Mouse (Mus musculus): ENCODE measurements around the gene Gk5. TPM values are rescaled to one million over a fixed set of nuclear protein-coding genes. Genes with fewer than 3 reads are reported as not detected.

Gene Gk5
- total and polyA plus RNA-seq, 3 experiments = 2.0 to 2.4 (median 2.2) TPM

GRCm38 (mm10) chr9:96140931-96141330 is 21.8 kb downstream of the Gk5 start:
- in situ Hi-C loops (cut with MboI; ENCODE audit: low pct_ligation_motif_present, low pct_unique_long_range_greater_than_20kb, low sequenced_read_pairs) (no loop called here), dilution Hi-C loops (cut with MboI; ENCODE audit: extremely low pct_ligation_motif_present, extremely low pct_unique_long_range_greater_than_20kb, low sequenced_read_pairs) (no loop called here)
- no peak overlapping the region for H3K4me2 ChIP-seq (ENCODE audit: insufficient read depth, low read depth, poor library complexity, severe bottlenecking)
- no peaks in the 10 kb centered on the region for H3K36me3 ChIP-seq (replicated peaks in 1 of 2; ENCODE audit: control insufficient read depth in 1 of 2, insufficient read depth in 1 of 2, low read length in 1 of 2)
- H3K4me3 ChIP-seq (replicated peaks in 1 of 3; ENCODE audit: low read depth in 2 of 3, low read length in 2 of 3, poor library complexity in 1 of 3) = no peak overlapping the region
- no peaks in the 10 kb centered on the region for H3K79me2 ChIP-seq (replicated peaks; ENCODE audit: control insufficient read depth, extremely low read depth, insufficient read depth, poor library complexity, severe bottlenecking)
- no peak for TF ChIP-seq USF1 (IDR thresholded peaks at IDR 0.05; ENCODE audit: low read depth, low read length)
- H3K27ac ChIP-seq (ENCODE audit: insufficient read depth, low read depth) = no peak overlapping the region
- DNase-seq (ENCODE audit: extremely low read depth) = no peak
- H3K27me3 ChIP-seq (replicated peaks) = no peaks in the 10 kb centered on the region
- H3K9me3 ChIP-seq (replicated peaks; ENCODE audit: low read length) = no peaks in the 10 kb centered on the region
- no peak overlapping the region for H3K9ac ChIP-seq (ENCODE audit: insufficient read depth, low read depth)
- H3K4me1 ChIP-seq (ENCODE audit: control insufficient read depth in 1 of 2, insufficient read depth in 2 of 2) = peaks cover 0 to 4% of the 10 kb centered on the region in 2 experiments; a peak in 1 of 4 replicates

DNA sequence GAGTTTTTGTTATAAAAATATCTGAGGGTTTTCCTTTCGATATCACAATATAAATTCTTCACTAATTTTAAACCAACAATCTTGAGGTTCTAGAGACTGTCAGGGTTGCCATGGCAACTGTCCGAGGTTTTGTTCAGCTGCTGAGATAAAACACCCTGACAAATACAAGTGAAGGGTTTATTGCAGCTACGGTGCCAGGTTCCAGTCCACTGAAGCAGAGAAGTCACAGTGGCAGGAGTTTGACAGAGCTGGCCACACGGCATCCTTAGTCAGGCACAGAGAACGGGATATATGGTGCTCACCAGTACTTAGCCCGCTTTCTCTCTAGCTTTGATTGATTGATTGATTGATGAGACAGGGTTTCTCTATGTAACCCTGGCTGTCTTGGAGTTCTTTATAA is 23.3 kb downstream of the Gk5 start:
- Histone ChIP-seq H3K4me2 (ENCODE audit: insufficient read depth, low read depth, poor library complexity, severe bottlenecking) (no peak overlapping the region), H3K9me3 (replicated peaks; ENCODE audit: low read length) (no peaks in the 10 kb centered on the region), H3K27ac (ENCODE audit: insufficient read depth, low read depth) (no peak overlapping the region), H3K4me1 (ENCODE audit: control insufficient read depth in 1 of 2, insufficient read depth in 2 of 2) (peaks cover 0 to 4% of the 10 kb centered on the region in 2 experiments; a peak in 1 of 4 replicates), H3K9ac (ENCODE audit: insufficient read depth, low read depth) (no peak overlapping the region), H3K36me3 (replicated peaks in 1 of 2; ENCODE audit: control insufficient read depth in 1 of 2, insufficient read depth in 1 of 2, low read length in 1 of 2) (peaks cover 0 to 2% of the 10 kb centered on the region in 2 experiments), H3K27me3 (replicated peaks) (no peaks in the 10 kb centered on the region), H3K79me2 (replicated peaks; ENCODE audit: control insufficient read depth, extremely low read depth, insufficient read depth, poor library complexity, severe bottlenecking) (no peaks in the 10 kb centered on the region), H3K4me3 (replicated peaks in 1 of 3; ENCODE audit: low read depth in 2 of 3, low read length in 2 of 3, poor library complexity in 1 of 3) (no peak overlapping the region)
- no peak for TF ChIP-seq KAT2A (IDR thresholded peaks at IDR 0.05; ENCODE audit: insufficient replicate concordance, low read length)
- no peak for TF ChIP-seq MAFK (IDR thresholded peaks at IDR 0.05; ENCODE audit: insufficient replicate concordance, low read length)
- TF ChIP-seq SIN3A (IDR thresholded peaks at IDR 0.05; ENCODE audit: low read length) = no peak
- in situ Hi-C loops (cut with MboI; ENCODE audit: low pct_ligation_motif_present, low pct_unique_long_range_greater_than_20kb, low sequenced_read_pairs) (no loop called here), dilution Hi-C loops (cut with MboI; ENCODE audit: extremely low pct_ligation_motif_present, extremely low pct_unique_long_range_greater_than_20kb, low sequenced_read_pairs) (no loop called here)
- no peak for DNase-seq (ENCODE audit: extremely low read depth)

DNA sequence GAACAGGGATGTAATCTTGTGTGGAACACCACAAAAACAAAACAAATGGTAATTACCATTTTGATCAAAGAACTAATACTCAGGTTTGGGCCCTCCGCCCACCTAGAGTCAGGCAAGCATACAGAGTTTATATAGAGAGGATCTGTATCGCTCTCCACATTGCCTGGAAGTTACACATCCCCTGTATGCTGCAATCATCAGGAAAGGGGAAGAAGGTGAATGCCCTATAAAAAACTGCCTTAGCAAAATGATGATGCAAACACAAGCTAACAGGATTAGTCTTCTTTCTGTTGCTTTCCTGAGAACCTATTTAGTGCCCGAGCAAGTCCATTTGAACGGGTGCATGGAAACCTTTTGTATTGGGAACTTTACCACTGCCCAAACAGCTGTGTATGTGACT is 24.5 kb downstream of the Gk5 start:
- Histone ChIP-seq H3K79me2 (replicated peaks; ENCODE audit: control insufficient read depth, extremely low read depth, insufficient read depth, poor library complexity, severe bottlenecking) (no peaks in the 10 kb centered on the region), H3K36me3 (replicated peaks in 1 of 2; ENCODE audit: control insufficient read depth in 1 of 2, insufficient read depth in 1 of 2, low read length in 1 of 2) (peaks cover 0 to 2% of the 10 kb centered on the region in 2 experiments), H3K4me2 (ENCODE audit: insufficient read depth, low read depth, poor library complexity, severe bottlenecking) (no peak overlapping the region), H3K9ac (ENCODE audit: insufficient read depth, low read depth) (no peak overlapping the region), H3K4me3 (replicated peaks in 1 of 3; ENCODE audit: low read depth in 2 of 3, low read length in 2 of 3, poor library complexity in 1 of 3) (no peak overlapping the region), H3K4me1 (ENCODE audit: control insufficient read depth in 1 of 2, insufficient read depth in 2 of 2) (peaks cover 0 to 4% of the 10 kb centered on the region in 2 experiments; a peak in 1 of 4 replicates), H3K27ac (ENCODE audit: insufficient read depth, low read depth) (no peak overlapping the region), H3K27me3 (replicated peaks) (no peaks in the 10 kb centered on the region), H3K9me3 (replicated peaks; ENCODE audit: low read length) (no peaks in the 10 kb centered on the region)
- no peak for TF ChIP-seq CTCF (conservative IDR thresholded peaks at IDR 0.05 in 1 of 2, IDR thresholded peaks at IDR 0.05 in 1 of 2; ENCODE audit: low read depth in 2 of 2, low read length in 2 of 2)
- TF ChIP-seq UBTF (IDR thresholded peaks at IDR 0.05; ENCODE audit: low read depth, low read length) = no peak
- no peak for TF ChIP-seq RAD21 (IDR thresholded peaks at IDR 0.05; ENCODE audit: low read depth, low read length)
- TF ChIP-seq ETS1 (conservative IDR thresholded peaks at IDR 0.05; ENCODE audit: low read depth, low read length) = no peak
- TF ChIP-seq EP300 (IDR thresholded peaks at IDR 0.05; ENCODE audit: low read length) = no peak
- TF ChIP-seq ELF1 (IDR thresholded peaks at IDR 0.05; ENCODE audit: low read depth, low read length) = no peak
- TF ChIP-seq ZMIZ1 (IDR thresholded peaks at IDR 0.05; ENCODE audit: low read depth, low read length) = no peak
- no peak for TF ChIP-seq HCFC1 (IDR thresholded peaks at IDR 0.05; ENCODE audit: low read depth, low read length)
- TF ChIP-seq MAX (IDR thresholded peaks at IDR 0.05; ENCODE audit: low read length) = no peak
- TF ChIP-seq ZNF384 (IDR thresholded peaks at IDR 0.05; ENCODE audit: low read depth, low read length) = no peak
- TF ChIP-seq MEF2A (IDR thresholded peaks at IDR 0.05; ENCODE audit: borderline replicate concordance, low read depth, low read length) = no peak
- TF ChIP-seq USF1 (IDR thresholded peaks at IDR 0.05; ENCODE audit: low read depth, low read length) = no peak
- TF ChIP-seq CHD2 (IDR thresholded peaks at IDR 0.05; ENCODE audit: low read length) = no peak
- TF ChIP-seq USF2 (conservative IDR thresholded peaks at IDR 0.05; ENCODE audit: low read depth, low read length) = no peak
- no peak for TF ChIP-seq MYC (IDR thresholded peaks at IDR 0.05; ENCODE audit: low read depth, low read length)
- no peak for TF ChIP-seq SIN3A (IDR thresholded peaks at IDR 0.05; ENCODE audit: low read length)
- TF ChIP-seq TBP (conservative IDR thresholded peaks at IDR 0.05; ENCODE audit: low read depth, low read length) = no peak
- DNase-seq (ENCODE audit: extremely low read depth) = no peak
- dilution Hi-C loops (cut with MboI; ENCODE audit: extremely low pct_ligation_motif_present, extremely low pct_unique_long_range_greater_than_20kb, low sequenced_read_pairs) = no loop called here
- in situ Hi-C loops (cut with MboI; ENCODE audit: low pct_ligation_motif_present, low pct_unique_long_range_greater_than_20kb, low sequenced_read_pairs) = no loop called here

Data from CH12.LX (cell line).